Mouse (Mus musculus): ENCODE results near the gene Zfp978. TPM values are rescaled to one million over a fixed set of nuclear protein-coding genes. Genes with fewer than 3 reads are reported as not detected.
"Not testable (repeated sequence)": the region's sequence is repeated elsewhere in the genome, so short reads cannot be mapped to it uniquely, and the experiment has no call there.

The Zfp978 gene
- polyA plus RNA-seq (2015; fragmentation: Nextera tagmentation; extraction: Ambion mirVana) = not detected in 2 replicates

- H3K4me1 ChIP-seq (ENCODE audit: control insufficient read depth, insufficient read depth, low read length); ATAC-seq; H3K4me3 ChIP-seq (ENCODE audit: low read depth, low read length); H3K27ac ChIP-seq (ENCODE audit: low read length); H3K36me3 ChIP-seq (ENCODE audit: control insufficient read depth, insufficient read depth, low read length); H3K9ac ChIP-seq (ENCODE audit: low read depth, low read length); H3K27me3 ChIP-seq (ENCODE audit: control insufficient read depth, insufficient read depth, low read depth, low read length); H3K9me3 ChIP-seq (replicated peaks; ENCODE audit: control insufficient read depth, low read length, poor library complexity, severe bottlenecking); H3K4me2 ChIP-seq (ENCODE audit: low read length): not testable (repeated sequence)
- WGBS = no CpG with 5 or more reads among the region's 6 CpGs
Observed at GRCm38 (mm10) chr4:147361003-147361402, at the start of gene Zfp978. Gene Zfp978, plus strand, starts transcription at chr4:147361303.

GRCm38 (mm10) chr4:147335036-147335690 lies 25.9 kb upstream of the Zfp978 start:
- ATAC-seq; H3K27me3 ChIP-seq (ENCODE audit: control insufficient read depth, insufficient read depth, low read depth, low read length); H3K9ac ChIP-seq (ENCODE audit: low read depth, low read length); H3K4me1 ChIP-seq (ENCODE audit: control insufficient read depth, insufficient read depth, low read length); H3K4me2 ChIP-seq (ENCODE audit: low read length); H3K4me3 ChIP-seq (ENCODE audit: low read depth, low read length); H3K27ac ChIP-seq (ENCODE audit: low read length); H3K36me3 ChIP-seq (ENCODE audit: control insufficient read depth, insufficient read depth, low read length): not testable (repeated sequence)
- peaks cover 49% of the 10 kb centered on the region for H3K9me3 ChIP-seq (replicated peaks; ENCODE audit: control insufficient read depth, low read length, poor library complexity, severe bottlenecking)
- 94% methylated on average over 2 of the region's 2 CpGs for WGBS

GRCm38 (mm10) chr4:147335691-147336367 lies 25.3 kb upstream of the Zfp978 start:
- not testable (repeated sequence) for H3K9ac ChIP-seq (ENCODE audit: low read depth, low read length); H3K36me3 ChIP-seq (ENCODE audit: control insufficient read depth, insufficient read depth, low read length); H3K4me1 ChIP-seq (ENCODE audit: control insufficient read depth, insufficient read depth, low read length); H3K4me2 ChIP-seq (ENCODE audit: low read length); H3K27ac ChIP-seq (ENCODE audit: low read length); H3K27me3 ChIP-seq (ENCODE audit: control insufficient read depth, insufficient read depth, low read depth, low read length); ATAC-seq; H3K4me3 ChIP-seq (ENCODE audit: low read depth, low read length)
- H3K9me3 ChIP-seq (replicated peaks; ENCODE audit: control insufficient read depth, low read length, poor library complexity, severe bottlenecking) = peaks cover 52% of the 10 kb centered on the region
- 44% methylated on average over 1 of the region's 1 CpGs for whole genome bisulfite sequencing

- not testable (repeated sequence) for H3K4me2 ChIP-seq (ENCODE audit: low read length); H3K4me1 ChIP-seq (ENCODE audit: control insufficient read depth, insufficient read depth, low read length); H3K27me3 ChIP-seq (ENCODE audit: control insufficient read depth, insufficient read depth, low read depth, low read length); H3K36me3 ChIP-seq (ENCODE audit: control insufficient read depth, insufficient read depth, low read length); ATAC-seq; H3K4me3 ChIP-seq (ENCODE audit: low read depth, low read length); H3K9ac ChIP-seq (ENCODE audit: low read depth, low read length); H3K27ac ChIP-seq (ENCODE audit: low read length)
- 67% methylated on average over 6 of the region's 6 CpGs for WGBS
- peaks cover 54% of the 10 kb centered on the region for H3K9me3 ChIP-seq (replicated peaks; ENCODE audit: control insufficient read depth, low read length, poor library complexity, severe bottlenecking)
Observed at GRCm38 (mm10) chr4:147336368-147337195, 24.5 kb upstream of the Zfp978 start.

- not testable (repeated sequence) for H3K4me2 ChIP-seq (ENCODE audit: low read length); H3K27ac ChIP-seq (ENCODE audit: low read length); H3K36me3 ChIP-seq (ENCODE audit: control insufficient read depth, insufficient read depth, low read length); H3K9ac ChIP-seq (ENCODE audit: low read depth, low read length); H3K27me3 ChIP-seq (ENCODE audit: control insufficient read depth, insufficient read depth, low read depth, low read length); ATAC-seq; H3K4me1 ChIP-seq (ENCODE audit: control insufficient read depth, insufficient read depth, low read length); H3K4me3 ChIP-seq (ENCODE audit: low read depth, low read length)
- H3K9me3 ChIP-seq (replicated peaks; ENCODE audit: control insufficient read depth, low read length, poor library complexity, severe bottlenecking) = peaks cover 54% of the 10 kb centered on the region
- 92% methylated on average over 2 of the region's 2 CpGs for WGBS
Observed at GRCm38 (mm10) chr4:147337520-147337919, 23.6 kb upstream of the Zfp978 start.

GRCm38 (mm10) chr4:147338032-147338610 lies 23.0 kb upstream of the Zfp978 start:
- 70% methylated on average over 5 of the region's 5 CpGs for WGBS
- ATAC-seq = no peak
- H3K27ac ChIP-seq (ENCODE audit: low read length) = no peak overlapping the region

DNA sequence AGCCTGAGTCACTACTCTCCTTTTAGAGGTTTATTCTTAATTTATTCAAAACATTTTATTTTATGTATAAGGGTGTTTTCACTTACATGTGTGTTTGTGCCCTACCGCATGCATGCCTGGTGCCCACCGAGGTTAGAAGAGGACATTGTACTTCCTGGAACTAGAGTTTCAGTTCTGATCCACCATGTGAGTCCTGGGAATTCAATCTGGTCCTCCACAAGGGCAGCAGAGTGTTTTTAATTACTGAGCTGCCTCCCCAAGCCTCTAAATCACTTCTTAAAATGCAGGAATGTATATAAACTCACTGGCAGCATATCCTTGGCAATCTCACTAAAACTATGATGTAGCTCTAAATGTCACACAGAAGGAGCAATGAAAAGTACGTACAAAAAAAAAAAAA lies 22.4 kb upstream of the Zfp978 start:
- peaks cover 62% of the 10 kb centered on the region for H3K9me3 ChIP-seq (replicated peaks; ENCODE audit: control insufficient read depth, low read length, poor library complexity, severe bottlenecking)
- ATAC-seq; H3K27me3 ChIP-seq (ENCODE audit: control insufficient read depth, insufficient read depth, low read depth, low read length); H3K36me3 ChIP-seq (ENCODE audit: control insufficient read depth, insufficient read depth, low read length); H3K4me2 ChIP-seq (ENCODE audit: low read length); H3K4me1 ChIP-seq (ENCODE audit: control insufficient read depth, insufficient read depth, low read length); H3K4me3 ChIP-seq (ENCODE audit: low read depth, low read length); H3K9ac ChIP-seq (ENCODE audit: low read depth, low read length); H3K27ac ChIP-seq (ENCODE audit: low read length): not testable (repeated sequence)
- 83% methylated on average over 3 of the region's 3 CpGs for WGBS

More at GRCm38 (mm10) chr4:147338032-147338610, 23.0 kb upstream of the Zfp978 start:
- H3K4me2 ChIP-seq (ENCODE audit: low read length) = no peak overlapping the region
- H3K9me3 ChIP-seq (replicated peaks; ENCODE audit: control insufficient read depth, low read length, poor library complexity, severe bottlenecking) = peaks cover 56% of the 10 kb centered on the region
- no peak overlapping the region for H3K4me3 ChIP-seq (ENCODE audit: low read depth, low read length)
- no peak overlapping the region for H3K9ac ChIP-seq (ENCODE audit: low read depth, low read length)
- no peaks in the 10 kb centered on the region for H3K36me3 ChIP-seq (ENCODE audit: control insufficient read depth, insufficient read depth, low read length)
- H3K27me3 ChIP-seq (ENCODE audit: control insufficient read depth, insufficient read depth, low read depth, low read length) = no peaks in the 10 kb centered on the region
- H3K4me1 ChIP-seq (ENCODE audit: control insufficient read depth, insufficient read depth, low read length) = no peaks in the 10 kb centered on the region

GRCm38 (mm10) chr4:147339601-147340219 lies 21.4 kb upstream of the Zfp978 start:
- H3K4me3 ChIP-seq (ENCODE audit: low read depth, low read length); H3K9ac ChIP-seq (ENCODE audit: low read depth, low read length); H3K27ac ChIP-seq (ENCODE audit: low read length); ATAC-seq; H3K4me2 ChIP-seq (ENCODE audit: low read length); H3K27me3 ChIP-seq (ENCODE audit: control insufficient read depth, insufficient read depth, low read depth, low read length); H3K4me1 ChIP-seq (ENCODE audit: control insufficient read depth, insufficient read depth, low read length); H3K36me3 ChIP-seq (ENCODE audit: control insufficient read depth, insufficient read depth, low read length): not testable (repeated sequence)
- WGBS = 75% methylated on average over 7 of the region's 7 CpGs
- H3K9me3 ChIP-seq (replicated peaks; ENCODE audit: control insufficient read depth, low read length, poor library complexity, severe bottlenecking) = peaks cover 60% of the 10 kb centered on the region

All from midbrain, embryonic 16.5 days (tissue).